Mouse (Mus musculus) heart, postnatal 10 days (tissue): ENCODE results near the gene Cldn7. TPM values are rescaled to one million over a fixed set of nuclear protein-coding genes. Genes with fewer than 3 reads are reported as not detected.
A peak's percentile ranks its signal among the peaks of the same experiment; 100 is the strongest.
"Not testable (repeated sequence)": the region's sequence is repeated elsewhere in the genome, so short reads cannot be mapped to it uniquely, and the experiment has no call there.

Source experiments
- DNase-seq, 2 experiments: peaks; one replicate each; pipeline ENCODE4 v3.0.0; 2021
- intact Hi-C: fragments of 180-260 bp; cut with DNase I; formaldehyde crosslinking; loops from one replicate; pipeline ENCODE4 v1.15.1; 2025
- total RNA-seq, 2 experiments: library from RNA; stranded (reverse); gene quantifications; 2 replicates each; pipeline ENCODE4 v1.2.3; 2021

Cldn7 gene
- total RNA-seq = not detected

DNA sequence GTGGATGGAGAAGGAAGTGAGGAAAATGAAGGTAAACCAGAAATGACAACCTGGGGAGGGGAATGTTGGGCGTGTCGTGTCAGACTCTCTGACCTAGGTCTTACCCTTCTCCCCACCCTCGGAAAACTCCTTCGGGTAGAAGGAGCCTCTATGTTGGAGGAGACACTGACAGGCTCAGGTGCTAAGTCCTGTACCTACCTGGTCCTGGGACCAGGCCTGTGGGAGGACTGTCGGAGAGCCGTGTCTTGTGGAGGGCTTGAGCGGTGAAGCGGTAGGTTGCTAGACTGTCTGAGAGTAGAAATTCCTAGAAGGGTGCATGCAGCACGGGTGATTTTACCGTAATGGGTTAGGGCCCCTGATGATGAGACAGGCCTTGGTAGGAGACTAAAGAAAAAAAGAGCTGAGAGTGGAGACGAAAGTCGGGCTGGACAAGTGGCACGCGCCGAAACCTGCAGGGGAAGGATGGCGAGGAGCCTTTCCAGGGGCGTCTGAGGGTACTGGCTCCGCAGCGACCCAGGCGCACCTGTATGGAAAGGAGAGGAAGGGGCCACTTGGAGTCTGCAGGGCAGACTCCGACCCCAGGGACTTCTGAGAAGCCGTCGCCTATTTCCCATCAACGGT, at the start of gene Cldn7:
Cldn7 (plus strand) TSS at position 130 of the 621 bp plus-strand sequence.
- intact Hi-C loops = no loop called here
- DNase-seq = no peak

DNA sequence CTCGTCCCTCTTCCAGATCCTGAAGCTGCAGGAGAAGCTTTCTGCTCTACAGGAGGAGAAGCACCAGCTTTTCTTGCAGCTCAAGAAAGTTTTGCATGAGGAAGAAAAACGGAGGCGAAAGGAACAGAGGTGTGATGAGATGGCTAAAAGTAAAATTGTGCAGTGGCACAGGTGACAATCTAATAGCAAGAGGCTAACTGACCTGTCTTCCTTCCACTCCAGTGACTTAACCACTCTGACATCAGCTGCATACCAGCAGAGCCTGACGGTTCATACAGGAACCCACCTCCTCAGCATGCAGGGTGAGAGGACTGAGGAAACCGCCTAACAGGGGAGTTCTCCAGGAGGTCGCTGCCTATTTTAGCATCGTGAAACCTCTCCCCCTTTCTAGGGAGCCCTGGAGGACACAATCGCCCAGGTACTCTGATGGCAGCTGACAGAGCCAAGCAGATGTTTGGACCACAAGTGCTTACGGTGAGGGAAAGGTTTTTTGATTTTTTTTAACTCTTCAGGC, 49.6 kb upstream of the Cldn7 start:
- no peak for DNase-seq
- intact Hi-C loops = no loop called here

DNA sequence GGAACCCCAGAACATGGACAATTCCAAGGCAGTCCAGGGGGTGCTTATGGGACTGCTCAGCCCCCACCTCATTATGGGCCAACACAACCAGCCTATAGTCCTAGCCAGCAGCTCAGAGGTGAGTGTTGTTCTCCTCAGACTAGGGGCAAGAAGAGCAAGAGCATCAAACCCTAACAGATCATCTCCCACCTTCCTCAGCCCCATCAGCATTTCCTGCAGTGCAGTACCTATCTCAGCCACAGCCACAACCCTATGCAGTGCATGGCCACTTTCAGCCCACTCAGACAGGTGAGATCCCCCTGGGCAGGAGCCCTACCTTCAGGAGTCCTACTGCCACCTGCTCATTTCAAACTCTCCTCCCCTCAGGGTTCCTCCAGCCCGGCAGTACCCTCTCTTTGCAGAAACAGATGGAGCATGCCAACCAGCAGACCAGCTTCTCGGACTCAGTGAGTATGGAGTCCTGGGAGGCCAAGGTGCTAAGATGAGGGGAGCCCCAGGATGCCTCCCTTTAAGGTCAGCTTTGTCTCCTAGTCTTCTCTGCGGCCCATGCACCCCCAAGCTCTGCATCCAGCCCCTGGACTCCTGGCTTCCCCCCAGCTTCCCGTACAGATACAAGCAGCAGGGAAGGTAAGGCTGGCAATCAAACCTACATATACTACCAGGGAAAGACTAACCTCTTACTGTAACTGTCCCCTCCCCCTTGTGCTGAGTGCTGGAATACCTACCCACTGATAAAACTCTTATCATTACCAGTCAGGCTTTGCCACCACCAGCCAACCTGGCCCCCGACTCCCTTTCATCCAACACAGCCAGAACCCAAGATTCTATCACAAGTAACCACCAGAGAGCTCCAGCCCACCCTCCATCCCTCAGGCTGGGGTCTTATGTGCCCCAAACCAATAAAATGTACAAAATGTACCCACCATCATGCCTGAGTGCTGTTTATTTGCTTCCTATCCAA, 48.6 kb upstream of the Cldn7 start:
- intact Hi-C loops = loop anchor here (2.0 kb wide), 1 partner anchor 13 kb away; no protein-coding TSS in a partner anchor
- DNase-seq = no peak

DNA sequence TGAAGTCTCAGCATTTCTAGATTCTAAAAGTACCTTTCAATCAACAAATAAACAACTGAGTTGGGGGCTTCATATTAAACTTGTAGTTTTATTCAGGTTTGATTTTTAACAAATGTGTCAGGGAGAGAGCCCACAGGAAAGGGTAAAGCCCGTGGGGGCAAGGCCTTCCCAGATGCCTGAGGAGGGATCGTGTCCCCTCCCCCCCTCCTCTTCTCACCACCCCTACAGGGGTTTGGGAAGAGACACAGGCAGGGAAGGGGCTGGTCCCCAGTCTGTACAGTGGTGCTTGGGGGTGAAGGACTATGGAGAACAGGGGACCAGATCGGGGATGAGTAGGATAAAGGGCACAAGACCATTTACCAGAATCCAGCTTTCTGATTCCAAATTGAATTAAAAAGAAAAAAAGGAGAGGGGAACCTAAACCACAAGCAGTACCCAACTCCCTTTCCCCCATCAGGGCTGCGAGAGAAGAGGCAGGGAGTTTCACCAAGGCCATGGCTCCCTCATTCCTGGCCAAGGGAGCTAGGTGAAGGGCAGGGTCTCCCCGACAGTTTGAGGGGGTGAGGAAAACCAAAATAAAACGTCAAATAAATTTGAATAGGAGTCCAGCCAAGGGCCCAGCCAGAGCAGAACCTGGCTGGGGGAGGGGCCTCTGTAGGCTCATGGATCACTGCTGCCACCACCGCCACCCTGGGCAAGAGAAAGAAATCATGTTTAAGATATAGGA, 47.8 kb upstream of the Cldn7 start:
- intact Hi-C loops = loop anchor here (2.0 kb wide), 1 partner anchor 14 kb away; no protein-coding TSS in a partner anchor
- DNase-seq = not testable (repeated sequence)

DNA sequence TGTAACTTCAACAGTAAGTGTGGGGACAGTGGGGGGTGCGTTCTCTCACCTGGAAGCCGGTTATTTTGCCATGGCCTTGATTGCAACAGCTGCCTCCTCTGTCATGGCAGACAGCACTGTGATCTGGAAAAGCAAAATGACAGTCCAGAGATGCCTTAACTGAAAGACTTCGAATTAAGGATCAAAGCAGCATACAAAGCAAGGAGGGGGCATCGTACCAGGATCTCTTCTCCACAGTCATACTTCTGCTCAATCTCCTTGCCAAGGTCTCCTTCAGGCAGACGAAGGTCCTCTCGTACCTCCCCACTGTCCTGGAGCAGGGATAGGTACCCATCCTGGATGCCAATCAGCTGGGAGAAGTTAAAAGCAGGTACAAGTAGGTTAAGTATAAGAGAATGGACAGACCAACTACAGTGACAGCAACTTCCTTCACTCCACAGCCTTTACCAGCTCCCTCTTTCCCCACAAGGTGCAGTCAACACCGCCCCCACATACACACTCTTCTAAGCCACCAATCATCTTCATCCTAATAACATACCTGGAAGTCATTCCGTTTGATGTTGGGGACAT, 47.1 kb upstream of the Cldn7 start:
- intact Hi-C loops = loop anchor here (2.0 kb wide), 1 partner anchor 15 kb away; no protein-coding TSS in a partner anchor
- no peak for DNase-seq

DNA sequence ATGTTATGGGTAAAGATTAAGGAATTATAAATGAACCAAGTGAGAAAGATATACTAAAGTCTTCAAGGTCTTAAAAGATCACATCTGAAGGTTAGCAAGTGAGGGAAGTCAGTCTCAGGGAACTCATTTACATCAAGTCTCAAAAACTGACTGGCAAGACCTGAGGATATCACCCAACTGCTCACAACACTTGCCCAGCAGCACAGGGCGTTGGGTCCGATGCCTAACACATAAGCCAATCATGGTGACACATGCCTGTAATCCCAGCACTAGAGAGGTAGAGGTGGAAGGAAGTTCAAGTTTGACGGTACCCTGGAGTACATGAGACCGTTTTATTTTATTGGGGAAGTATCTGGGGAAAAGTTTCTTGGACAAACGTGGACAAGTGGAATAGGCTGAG, 46.5 kb upstream of the Cldn7 start:
- DNase-seq = no peak
- intact Hi-C loops = loop anchor here (2.0 kb wide), 1 partner anchor 37 kb away; the partner anchor contains the start of gene Kctd11

DNA sequence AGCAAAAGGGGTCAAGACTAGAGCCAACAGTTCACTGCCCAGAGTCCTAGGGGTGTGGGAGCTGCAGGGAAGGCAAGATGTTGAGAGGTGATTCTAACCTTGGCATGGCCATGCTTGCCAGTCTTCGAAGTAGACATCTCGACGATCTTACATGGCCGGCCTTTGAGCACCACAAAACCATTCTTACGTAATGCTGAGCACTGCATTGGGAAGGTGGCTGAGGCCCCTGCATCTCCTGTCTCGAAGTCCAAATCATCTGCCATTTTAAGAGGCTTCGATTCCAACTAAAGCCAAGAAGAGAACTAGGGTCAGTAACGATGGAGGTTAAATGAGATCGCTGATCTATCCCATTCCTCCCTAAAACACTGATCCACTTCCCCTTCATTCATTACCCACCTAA, 45.5 kb upstream of the Cldn7 start:
- intact Hi-C loops = loop anchor here (2.0 kb wide), 1 partner anchor 38 kb away; the partner anchor contains the start of gene Kctd11
- no peak for DNase-seq

DNA sequence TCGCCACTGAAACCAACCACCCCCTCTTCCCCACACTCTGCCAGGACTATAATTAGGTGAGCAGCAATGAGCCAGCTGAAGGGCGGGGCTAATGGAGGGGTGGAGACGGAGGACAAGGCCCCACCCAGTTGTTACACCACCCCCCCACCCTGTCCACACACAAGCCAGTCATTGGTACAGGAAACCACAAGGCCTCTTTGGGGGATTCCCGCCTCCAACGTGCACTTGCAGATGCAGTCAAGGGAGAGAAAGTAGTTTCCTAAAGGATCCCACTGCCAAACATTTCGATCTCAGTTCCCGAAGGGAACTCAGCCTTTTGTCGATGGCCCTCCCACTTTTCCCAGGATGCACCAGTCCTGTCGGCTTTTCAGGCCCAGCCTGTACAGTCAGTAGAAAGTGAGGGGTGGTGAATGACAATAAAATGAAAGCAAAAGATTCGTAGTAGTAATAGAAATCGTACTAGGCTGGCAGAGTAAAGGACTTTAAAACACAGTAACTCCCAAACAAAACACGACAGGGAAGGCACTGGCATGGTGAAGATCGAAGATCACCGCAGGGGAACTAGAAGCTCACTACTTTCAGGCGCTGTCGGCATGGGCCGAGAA, 44.8 kb upstream of the Cldn7 start:
- intact Hi-C loops = loop anchor here (2.0 kb wide), 1 partner anchor 39 kb away; the partner anchor contains the start of gene Kctd11
- peak; percentile 88 to 91 for DNase-seq

DNA sequence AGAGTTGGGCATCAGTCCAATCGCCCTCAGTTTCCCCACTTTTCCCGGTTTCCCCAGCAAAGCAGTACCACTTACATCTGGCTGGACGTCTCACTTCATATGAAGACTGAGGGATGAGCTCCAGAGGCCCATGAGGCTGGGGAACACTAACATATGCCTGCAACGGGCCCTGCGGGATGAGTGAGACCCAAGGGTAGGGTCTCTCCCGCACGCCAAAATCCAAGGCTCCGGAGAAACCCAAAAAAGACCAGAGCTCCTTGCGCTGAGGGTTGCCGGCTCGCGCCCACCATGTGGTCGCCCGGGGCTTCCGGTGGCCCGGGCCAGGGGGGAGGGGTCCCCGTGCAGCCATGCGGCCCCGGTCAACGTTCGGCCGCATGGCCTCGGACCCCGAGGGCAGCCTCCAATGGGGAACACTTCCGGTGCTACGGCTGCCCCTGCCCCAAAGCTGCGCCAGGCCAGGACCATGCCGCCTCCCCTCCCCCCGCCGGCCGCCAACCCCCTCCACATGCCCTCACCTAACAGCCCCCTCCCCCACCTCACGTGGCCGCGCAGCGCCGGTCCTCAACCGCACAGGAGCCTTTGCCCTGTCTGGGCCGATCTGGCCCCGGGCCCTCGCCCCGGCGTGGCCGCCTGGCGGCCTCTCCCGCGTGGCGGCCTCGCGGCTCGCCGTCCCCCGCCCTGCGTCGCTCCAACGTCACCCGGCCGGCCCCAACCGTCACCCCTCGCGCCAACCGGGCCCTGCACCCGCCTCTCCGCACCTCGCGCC, 44.1 kb upstream of the Cldn7 start:
- intact Hi-C loops = no loop called here
- peak; percentile 27 to 71 for DNase-seq

DNA sequence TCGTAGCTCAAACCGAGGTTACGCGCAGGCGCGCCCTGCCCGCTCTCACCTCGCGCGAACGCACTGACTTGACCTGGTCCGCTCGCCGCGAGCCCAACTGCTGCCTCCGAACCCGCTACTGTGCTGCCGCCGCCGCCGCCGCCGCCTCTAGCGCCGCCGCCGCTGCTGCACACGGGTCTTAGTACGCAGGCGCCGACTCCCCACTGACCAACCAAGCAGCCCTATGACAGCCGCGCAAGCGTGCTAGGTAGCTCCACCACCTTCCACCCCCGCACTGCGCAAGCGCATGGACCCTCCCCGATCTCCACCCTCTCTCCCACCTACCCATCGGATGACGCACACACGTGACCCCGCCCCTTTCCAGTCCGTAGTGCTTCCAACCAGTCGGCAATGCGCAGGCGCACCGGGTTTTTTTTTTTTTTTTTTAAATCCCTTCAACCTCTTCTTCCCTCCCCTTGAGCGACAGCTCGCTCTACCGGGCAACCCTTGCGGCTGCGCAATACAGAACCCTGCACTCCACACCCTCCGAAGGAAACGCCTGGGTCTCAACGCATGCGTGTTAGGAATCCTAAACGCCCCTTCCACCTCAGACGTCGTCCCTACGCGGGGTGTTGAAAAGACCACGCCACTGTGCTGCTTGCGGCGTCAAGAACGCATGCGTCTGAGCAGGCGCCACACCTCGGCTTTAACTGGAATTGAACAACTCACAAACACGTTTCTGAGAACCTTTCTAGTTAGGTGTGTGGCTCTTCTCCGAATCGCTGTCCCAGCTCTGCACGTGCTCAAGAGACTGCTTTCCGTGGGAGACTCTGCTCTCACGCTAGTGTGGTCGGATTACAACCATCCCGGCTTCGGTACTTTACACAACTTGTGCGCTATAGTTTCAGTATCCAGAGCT, 43.2 kb upstream of the Cldn7 start, which contains the start of gene Eif5a:
Eif5a (minus strand) TSS at position 845 of the 898 bp plus-strand sequence.
- intact Hi-C loops = no loop called here
- peak; percentile 100 for DNase-seq

DNA sequence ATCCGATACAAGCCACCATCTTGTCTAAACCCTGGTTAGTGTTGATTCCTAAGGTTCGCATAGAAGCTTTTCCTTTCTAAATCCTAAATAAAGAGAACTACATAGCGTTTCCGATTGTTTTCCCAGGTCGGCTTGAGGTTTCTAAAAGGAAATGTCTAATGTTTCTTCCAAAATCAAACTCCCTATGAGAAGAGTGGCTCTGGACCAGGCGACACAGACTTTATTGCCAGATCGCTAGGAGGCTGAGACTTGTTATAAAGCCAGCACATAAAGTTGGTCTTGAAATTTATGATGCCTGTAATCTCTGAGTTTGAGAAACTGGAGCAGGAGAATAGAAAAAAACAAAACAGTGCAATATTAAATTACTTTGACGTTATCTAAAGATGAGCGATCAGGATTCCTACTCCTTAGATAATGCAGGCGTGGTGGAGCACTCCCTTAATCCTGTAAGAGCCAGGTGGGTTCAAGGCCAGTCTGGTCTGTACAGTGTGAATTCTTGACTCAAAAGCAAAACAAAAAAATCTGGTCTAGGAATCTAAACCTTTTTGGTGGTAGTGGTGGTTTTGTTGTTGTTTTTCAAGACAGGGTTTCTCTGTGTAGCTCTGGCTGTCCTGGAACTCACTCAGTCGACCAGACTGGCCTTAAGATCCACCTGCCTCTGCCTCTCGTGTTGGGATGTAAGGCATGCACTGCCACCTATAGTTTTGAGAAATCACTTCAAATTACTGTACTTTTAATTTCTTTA, 42.4 kb upstream of the Cldn7 start:
- DNase-seq = peak in 1 of 2 experiments; percentile 48
- intact Hi-C loops = no loop called here

DNA sequence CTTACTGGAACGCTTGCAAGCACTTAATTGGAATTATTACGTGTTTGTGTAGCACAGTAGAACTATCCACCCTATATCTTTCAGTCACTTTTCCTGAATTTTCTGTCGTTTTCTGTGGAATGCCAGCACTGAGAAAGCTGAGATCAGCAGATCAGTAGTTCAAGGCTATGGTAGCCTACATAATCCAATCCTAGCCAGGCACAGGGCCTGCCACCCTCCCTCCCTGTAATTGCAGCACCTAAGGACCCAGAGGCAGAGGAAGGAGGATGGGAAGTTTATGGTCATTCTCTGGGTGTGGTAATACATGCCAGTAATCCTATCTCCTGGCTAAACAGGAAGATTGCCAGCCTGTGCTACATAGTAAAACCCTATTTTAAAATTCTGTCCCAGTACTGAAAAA, 41.8 kb upstream of the Cldn7 start:
- no peak for DNase-seq
- intact Hi-C loops = no loop called here

DNA sequence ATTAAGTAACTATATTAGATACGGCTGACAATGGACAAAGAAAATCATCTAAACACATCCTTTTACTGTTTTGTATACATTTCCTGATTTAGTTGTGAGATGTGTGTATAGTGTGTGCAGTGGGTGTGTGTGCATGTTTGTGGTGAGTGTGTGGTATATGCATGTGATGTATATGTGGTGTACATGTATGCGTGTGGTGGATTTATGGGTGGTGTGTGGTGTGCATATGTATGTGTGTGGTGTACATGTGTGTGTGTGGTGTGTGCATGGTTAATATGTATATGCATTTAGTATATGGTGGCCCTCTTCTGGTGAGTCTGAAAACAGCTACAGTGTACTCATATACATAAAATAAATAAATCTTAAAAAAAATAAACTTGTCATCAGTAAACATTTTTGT, 37.1 kb upstream of the Cldn7 start:
- DNase-seq = no peak
- intact Hi-C loops = no loop called here

DNA sequence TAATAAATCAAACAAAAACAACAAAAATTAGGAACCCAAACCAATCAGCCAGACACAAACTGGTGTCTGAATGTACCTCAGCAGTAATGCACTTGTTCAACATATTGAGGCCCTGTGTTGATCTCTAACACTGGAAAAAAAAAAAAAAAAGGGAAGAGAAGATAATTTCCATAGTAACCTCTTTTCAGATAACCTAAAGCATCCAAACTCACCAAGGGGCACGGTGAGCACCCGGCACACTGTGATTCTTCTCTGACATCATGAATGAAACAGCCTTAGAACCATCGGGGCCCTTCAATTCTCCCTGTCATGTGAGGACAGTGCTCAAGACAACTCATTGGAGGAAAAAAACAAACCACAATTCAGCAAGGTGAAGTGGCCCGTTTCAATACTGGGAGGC, 34.9 kb upstream of the Cldn7 start:
- no peak for DNase-seq
- intact Hi-C loops = loop anchor here (5.0 kb wide), 1 partner anchor 283 kb away; the partner anchor contains the start of gene Slc16a11

DNA sequence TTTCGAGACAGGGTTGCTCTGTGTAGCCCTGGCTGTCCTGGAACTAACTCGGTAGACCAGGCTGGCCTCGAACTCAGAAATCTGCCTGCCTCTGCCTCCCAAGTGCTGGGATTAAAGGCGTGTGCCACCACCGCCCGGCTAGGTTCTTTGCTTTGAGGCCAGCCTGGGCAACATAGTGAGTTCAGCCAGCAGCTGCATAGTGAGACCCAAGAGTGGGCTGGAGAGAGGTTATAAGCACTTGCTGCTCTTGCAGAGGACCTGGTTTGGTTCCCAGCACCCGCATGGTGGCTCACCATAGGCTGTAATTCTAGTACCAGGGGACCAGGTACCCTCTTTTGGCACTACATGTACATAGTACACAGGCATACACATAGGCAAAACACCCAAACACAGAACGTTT, 34.4 kb upstream of the Cldn7 start:
- DNase-seq = not testable (repeated sequence)
- intact Hi-C loops = loop anchor here (5.0 kb wide), 1 partner anchor 282 kb away; the partner anchor contains the start of gene Slc16a11

DNA sequence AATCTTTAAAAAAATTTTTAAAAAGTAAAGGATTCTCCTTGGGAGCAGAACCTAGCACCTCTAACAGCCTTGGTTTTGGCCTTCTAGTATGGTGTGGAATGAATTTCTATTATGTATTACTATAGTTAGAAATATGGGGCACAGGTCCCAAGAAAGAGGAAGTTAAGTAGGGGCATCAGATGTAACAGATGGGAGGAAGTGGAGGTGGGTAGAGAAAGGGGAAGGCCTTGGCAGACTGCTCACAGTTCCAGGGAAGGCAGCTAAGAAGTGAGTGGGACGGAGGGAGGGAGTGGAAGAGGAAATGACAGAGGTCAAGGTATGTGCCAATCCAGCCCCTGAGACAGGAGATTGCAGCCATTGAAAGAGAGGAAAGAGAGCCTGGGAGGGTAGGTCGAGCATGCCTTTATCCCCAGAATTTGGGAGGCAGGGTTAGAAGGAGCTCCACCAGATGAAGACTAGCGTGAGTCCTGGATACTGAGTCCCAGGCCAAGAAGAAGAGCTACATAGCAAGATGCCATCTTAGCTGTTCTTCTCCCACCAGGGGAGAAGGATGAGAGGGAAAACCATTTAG, 33.5 kb upstream of the Cldn7 start:
- intact Hi-C loops = loop anchor here (5.0 kb wide), 1 partner anchor 281 kb away; the partner anchor contains the start of gene Slc16a11
- DNase-seq = no peak

DNA sequence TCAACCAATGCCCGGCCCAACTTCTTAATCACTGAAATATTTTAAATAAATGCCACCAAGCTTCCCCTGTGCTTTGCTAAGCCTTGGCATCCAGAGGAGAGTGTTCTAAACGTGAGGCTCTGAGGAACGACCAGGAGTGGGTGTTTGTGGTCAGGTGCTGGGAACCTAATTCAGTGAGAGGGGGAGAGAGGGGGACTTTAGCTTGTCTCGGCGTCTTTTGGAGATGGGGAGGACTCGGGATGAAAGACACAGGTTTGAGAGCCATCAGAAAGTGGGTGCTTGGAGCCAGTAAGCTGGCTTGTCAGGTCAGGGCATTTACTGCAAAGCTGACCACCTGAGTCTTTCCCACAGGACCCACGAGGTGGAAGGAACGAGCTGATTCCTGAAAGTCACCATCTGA, 32.8 kb upstream of the Cldn7 start:
- no peak for DNase-seq
- intact Hi-C loops = loop anchor here (5.0 kb wide), 1 partner anchor 281 kb away; the partner anchor contains the start of gene Slc16a11
